Mouse (Mus musculus) heart, adult 9 months (tissue): ENCODE measurements around the gene Gm5901.

ENCODE experiments used
- DNase-seq, 2 experiments: peaks; one replicate each; pipeline ENCODE4 v3.0.0; 2022; ENCODE audit warnings: low spot score in 2 of 2

Gm5901 gene

DNA sequence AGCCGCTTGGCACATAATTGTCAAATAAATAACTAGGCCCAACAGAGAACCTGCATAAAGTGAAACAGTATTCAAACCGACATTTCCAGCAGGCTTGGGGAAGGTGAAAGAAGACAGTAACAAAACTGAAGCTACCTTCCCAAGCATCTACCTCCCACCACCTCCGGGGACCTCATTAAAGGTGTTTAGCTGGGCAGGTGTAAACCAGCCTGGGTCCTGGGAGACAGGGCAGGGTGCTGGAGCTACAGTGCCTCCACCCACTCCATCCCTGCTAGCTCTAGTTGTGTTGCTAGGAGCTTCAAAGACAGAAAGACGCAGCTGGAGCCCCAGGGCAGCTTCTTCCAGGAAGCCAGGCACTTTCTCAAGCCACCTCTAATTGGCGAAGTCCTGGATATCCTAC is 29.4 kb downstream of the Gm5901 start, which contains the start of gene Cnga4:
Gene Cnga4 (plus strand): TSS at position 301 of the 400 bp plus-strand sequence.
- no peak for DNase-seq

DNA sequence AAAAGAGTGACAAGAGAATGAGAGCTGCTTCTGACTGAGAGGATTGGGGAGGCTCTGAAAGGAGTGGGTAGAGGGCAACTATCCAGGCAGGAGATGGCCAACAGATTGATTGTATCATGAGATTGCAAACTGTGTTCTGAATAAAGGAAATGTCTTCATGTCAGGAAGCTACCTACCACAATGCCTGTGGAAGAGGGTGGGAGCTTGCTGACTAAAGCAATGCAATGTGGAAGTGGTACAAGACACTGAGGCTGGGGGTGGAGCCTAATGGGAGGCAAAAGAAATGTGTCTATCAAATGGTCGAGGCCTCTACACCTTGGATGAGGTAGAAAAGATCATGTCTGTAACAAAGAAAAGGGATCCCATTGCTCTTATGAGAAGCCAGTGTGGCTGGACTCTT is 31.5 kb downstream of the Gm5901 start:
- DNase-seq, result no peak

DNA sequence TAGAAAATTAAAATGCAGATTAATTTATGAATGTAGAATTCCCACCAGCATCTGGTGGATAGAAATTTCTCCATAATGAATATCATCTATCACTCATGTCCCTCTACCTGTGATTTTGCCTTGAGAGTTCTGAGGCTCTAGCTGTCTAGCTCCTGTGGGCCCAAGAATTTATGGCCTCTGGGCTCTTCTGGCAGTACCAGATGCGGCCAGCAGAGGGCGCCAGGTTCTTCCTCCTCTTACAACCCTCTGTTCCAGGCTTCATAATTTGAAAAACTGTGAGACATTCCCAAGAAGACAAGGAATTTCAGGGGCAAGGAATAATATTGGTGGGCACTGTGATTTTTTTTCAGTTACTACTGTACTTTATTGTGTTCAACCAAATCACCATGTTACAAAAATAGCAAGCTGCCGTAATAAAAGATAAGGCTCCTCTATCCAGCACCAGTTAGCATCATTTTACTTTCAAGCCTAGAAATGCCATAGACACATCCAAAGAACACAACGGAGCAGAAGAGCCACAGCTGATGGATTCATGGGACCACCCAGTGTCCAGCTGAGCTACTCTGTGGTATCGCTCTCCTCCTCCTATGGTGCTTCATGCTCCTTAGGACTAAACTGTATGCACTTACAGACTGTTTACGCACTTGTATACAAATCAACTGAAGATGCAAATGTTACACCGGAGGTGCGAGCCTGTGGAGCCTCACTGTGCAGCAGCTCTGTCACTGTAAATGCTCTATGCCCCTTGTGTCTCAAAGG is 37.2 kb downstream of the Gm5901 start:
- DNase-seq, result peak; percentile 36 to 75

DNA sequence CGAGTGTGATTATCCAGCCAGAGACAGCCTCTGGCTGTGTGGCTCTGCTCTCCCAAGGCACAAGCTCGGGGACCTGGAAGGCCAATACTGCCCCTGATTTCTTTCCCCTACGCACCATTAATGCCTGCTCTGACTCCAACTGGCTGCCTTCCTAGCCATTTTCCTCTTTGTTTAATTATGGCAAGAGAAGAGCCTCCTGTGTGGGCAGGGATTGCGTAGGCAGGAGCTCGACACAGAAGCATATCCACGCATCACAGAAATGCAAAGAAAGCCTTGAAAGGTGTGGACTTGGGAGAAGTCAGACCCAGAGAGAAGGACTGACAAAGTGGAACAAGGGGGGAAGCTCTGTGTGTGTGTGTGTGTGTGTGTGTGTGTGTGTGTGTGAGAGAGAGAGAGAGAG is 39.5 kb downstream of the Gm5901 start:
- DNase-seq, result no peak

DNA sequence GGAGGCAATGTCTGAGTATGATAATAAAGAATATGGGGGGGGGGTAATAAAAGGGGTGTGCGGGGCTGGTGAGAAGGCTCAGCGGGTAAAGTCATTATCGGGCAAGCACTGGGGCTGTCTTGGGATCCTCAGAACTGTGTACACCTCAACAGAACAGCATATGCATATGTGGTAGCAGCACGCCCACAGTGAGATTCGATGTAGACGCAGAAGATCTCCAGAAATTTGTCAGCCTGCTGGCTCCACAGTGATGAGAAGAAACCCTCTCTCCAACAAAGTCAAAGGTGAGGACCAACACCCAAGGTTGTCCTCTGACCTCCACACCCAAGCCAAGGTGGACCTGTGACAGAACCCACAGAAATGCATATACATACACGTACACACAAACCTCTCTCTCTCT is 41.7 kb downstream of the Gm5901 start:
- DNase-seq, result no peak

DNA sequence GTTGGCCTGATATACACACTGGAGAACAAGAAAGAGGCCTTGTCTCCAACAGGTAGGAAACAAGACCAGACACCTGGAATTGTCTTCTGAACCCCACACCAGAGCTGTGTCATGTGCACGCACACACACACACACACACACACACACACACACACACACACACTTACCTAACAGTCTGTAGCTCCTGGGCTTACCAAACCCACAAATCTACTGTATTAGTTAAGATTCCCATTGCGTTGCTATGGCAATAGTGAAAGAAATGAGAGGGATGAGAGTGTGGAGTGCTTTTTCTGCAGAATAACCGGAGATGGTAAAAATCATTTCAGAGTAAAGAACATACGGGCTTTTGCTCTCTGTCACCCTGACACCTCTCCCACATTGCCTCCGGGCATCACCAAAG is 43.3 kb downstream of the Gm5901 start:
- DNase-seq, result no peak

DNA sequence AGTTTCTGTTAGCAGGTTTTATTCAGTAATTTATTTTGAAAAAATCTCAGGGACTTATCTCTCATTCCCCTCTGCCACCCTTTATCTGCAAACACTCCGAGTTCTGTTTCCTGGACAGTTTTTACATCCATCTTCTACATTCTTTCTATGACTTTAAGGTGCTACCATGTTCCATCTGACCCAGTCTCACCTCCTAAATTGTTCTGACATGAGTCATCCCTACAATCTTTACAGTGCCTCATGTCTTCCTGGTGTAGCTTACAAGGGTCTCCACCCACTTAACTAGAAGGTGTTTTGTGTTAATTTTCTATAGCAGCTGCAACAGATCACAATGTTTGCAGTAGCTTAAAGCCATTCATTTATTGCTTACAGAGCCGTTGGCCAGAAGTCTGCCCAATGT is 46.1 kb downstream of the Gm5901 start:
- no peak for DNase-seq

DNA sequence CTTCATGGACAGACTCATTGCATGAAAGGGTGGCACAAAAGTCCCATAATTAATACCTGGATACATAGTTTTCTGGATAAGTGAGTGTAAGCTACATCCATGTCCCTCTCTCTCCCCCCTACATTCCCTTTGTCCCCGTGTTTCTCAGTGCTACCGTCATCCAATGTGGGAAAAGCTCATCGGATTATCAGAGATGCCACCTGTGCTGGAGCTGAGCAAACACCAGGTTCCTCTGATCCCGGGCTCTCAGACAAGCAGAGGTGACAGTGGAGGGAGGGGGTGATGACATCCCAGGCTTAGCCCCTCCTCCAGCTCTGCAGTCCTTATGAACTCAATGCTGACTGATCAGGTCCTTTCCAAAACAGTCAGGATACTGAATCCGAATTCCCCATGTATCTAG is 49.5 kb downstream of the Gm5901 start:
- no peak for DNase-seq

DNA sequence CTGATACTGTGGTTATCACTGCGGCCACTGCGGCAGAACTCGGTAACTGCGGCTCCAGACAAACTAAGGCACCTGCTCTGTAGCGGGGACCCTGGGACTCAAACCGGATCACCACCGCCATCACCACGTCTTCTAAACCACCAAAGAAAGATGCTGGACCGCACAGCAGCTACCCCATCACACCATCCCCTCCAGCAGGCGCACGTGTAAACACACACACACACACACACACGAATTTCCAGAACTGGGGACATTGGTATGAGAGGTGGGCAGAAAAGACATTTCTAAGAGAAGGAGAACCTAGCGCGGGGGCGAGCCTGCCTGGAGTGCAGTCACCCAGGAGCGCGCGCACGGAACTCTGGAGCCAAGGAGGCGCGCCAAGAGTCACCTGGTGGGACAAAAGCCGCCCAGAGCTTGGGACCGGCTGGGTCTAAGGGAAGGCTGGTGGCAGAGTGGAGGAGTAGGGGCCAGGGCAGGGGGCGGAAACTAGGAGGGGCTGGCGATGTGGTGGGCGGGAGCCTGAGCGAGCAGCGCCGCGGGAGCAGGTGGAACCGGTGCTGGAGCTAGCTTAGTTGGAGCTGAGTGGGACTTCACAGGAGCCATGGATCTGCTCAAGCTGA is 50.7 kb downstream of the Gm5901 start, which contains the start of gene Cckbr:
Gene Cckbr (plus strand): TSS at position 308 of the 620 bp plus-strand sequence.
- DNase-seq, result no peak

DNA sequence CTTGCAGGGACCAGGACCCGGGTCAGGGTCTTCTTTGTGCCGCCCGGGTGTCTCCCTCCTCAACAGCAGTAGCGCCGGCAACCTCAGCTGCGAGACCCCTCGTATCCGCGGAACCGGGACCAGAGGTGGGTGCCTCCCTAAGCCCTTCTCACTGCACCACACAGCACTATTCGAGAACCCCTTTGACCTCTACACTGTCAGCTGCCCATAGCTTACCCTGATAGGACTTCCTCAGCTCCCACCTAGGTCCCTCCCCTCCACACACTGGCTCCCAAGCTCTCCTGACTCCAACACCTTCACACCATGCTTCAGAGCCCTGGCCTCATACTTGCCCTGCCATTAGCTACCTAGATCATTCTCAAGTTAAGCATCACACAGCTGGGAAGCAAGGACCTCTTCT is 51.2 kb downstream of the Gm5901 start:
- no peak for DNase-seq
